Mouse (Mus musculus) liver, embryonic 14.5 days (tissue): ENCODE results near the gene Pdgfa.

Experiments used
- CTCF ChIP-seq: IDR thresholded peaks from 2 replicates; pipeline ENCODE4 v1.5.1; 2016; ENCODE audit warnings: antibody characterized with exemption, low read depth, control low read depth
- EP300 ChIP-seq: IDR thresholded peaks from 2 replicates; pipeline ENCODE4 v1.6.1; 2016; ENCODE audit warnings: antibody characterized with exemption, low read depth

- TF ChIP-seq CTCF = no peak
- TF ChIP-seq EP300 = no peak
Observed at GRCm38 (mm10) chr5:138994108-138994785, 2.9 kb downstream of the Pdgfa start.
